Mouse (Mus musculus) Patski (cell line): Measurements from ENCODE around the gene Il10rb. TPM values are rescaled to one million over a fixed set of nuclear protein-coding genes. Genes with fewer than 3 reads are reported as not detected.

ENCODE experiments used
- ATAC-seq: fragments of 100-300 bp; one replicate; pipeline ENCODE4 v1.8.0; 2021
- CTCF ChIA-PET: fragments of 350-600 bp; sonication (Branson Sonifier 250); formaldehyde crosslinking; loops from one replicate; lab custom pipeline; 2022; ENCODE audit warnings: inconsistent platforms; lab: Charles Lee
- POLR2A ChIA-PET: fragments of 350-600 bp; sonication (Branson Sonifier 250); formaldehyde crosslinking; loops from one replicate; lab custom pipeline; 2022; ENCODE audit warnings: antibody characterized with exemption, inconsistent platforms; lab: Charles Lee
- DNase-seq: peaks from one replicate; pipeline ENCODE4 v3.0.0-alpha.2; 2011; ENCODE audit warnings: low read depth, low spot score
- H3K27me3 ChIP-seq: fragments of 371-371 bp; one replicate; pipeline ENCODE4 v1.5.1; 2021
- CTCF ChIP-seq: fragments of 100-300 bp; IDR thresholded peaks from one replicate; pipeline ENCODE4 v1.5.1; 2021
- in situ Hi-C: fragments of 300-500 bp; cut with MboI; formaldehyde crosslinking; loops from 3 replicates; pipeline ENCODE4 v1.11.1; 2018; ENCODE audit warnings: low pct_unique_long_range_greater_than_20kb, mixed read lengths
- polyA plus RNA-seq: library from polyadenylated mRNA; unstranded; gene quantifications from one replicate; pipeline ENCODE4 v1.2.3, GENCODE M21; 2021

The Il10rb gene
- polyA plus RNA-seq, 1 experiment from 2014 or later, result 50.0 TPM

- ChIA-PET CTCF (no interaction called here), POLR2A (no interaction called here)
- TF ChIP-seq CTCF, result no peak
- in situ Hi-C loops, result loop anchor here (10.0 kb wide), 1 partner anchor 218 kb away; no protein-coding TSS in a partner anchor
- no peak for ATAC-seq
- no peak for DNase-seq
- H3K27me3 ChIP-seq, result no peaks in the 10 kb centered on the region
These were observed 39.4 kb upstream of the Il10rb start for GRCm38 (mm10) chr16:91366567-91366966.

DNA sequence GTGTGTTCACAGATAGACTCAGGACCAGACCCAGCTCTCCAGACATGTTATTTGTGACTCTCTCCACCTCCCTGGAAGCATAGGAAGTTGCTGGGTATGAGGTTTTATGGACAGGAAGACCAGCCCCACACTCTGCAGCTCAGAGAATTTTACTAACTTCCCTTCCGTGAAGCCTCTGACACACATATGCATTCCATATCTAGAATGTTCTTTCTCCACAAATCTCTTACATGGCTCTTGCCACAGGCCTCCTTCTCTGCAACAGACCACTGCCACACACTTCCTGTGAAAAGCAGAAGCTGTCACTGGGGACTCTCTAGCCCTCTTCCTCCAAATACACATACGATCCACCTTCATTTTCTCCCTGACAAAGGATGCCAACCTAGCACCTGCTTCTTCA is 38.9 kb upstream of the Il10rb start:
- no peak for DNase-seq
- TF ChIP-seq CTCF, result no peak
- POLR2A ChIA-PET, result no interaction called here
- CTCF ChIA-PET, result no interaction called here
- H3K27me3 ChIP-seq, result no peaks in the 10 kb centered on the region
- ATAC-seq, result no peak
- in situ Hi-C loops, result loop anchor here (10.0 kb wide), 1 partner anchor 218 kb away; no protein-coding TSS in a partner anchor

- in situ Hi-C loops, result no loop called here
- ChIA-PET POLR2A (interaction anchor here (0.5 to 2.9 kb wide), 3 partner anchors 10 to 14 kb away, joined by 3 to 10 read pairs (median 3); no protein-coding TSS in a partner anchor), CTCF (no interaction called here)
- H3K27me3 ChIP-seq, result no peaks in the 10 kb centered on the region
- DNase-seq (no peak), ATAC-seq (peak; percentile 88)
- TF ChIP-seq CTCF, result no peak
These were observed 33.1 kb upstream of the Il10rb start, which contains the start of gene Ifnar2 for GRCm38 (mm10) chr16:91372577-91373472. TSS of gene Ifnar2 (plus strand) at chr16:91372783.

DNA sequence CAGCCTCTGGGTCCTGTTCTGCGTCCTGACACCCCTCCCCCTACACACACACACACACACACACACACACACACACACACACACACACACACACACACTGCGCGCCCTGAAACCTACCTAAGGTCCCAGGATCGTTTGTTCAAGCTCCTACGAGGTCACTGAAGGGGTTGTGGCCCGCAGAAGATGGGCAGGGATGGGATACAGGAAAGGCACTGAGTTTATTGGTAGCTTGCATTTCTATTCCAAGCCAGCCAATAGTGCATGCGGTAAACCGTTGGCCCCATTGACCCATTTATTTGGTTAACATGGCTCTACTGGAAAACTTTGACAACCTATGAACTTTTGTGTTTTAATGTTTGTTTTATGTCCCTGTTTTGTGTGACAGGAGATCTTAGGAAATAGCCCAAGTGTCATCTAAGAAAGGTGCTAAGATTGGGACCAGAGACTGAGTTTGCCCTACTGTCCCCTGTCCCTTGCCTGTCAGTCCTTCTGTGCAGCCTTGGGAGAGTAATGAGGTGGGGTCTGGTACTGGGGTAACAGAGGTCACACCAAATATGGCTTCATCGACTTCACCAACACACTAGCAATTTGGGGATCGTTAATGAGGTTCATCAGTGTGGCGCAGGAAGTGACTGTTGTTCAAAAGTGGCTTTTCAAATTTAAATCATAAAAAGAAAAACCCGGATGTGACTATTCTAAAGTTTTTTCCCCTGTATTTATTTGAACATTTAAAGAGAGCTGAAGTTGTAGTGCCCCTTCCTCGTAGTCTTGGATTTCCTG is 32.3 kb upstream of the Il10rb start:
- TF ChIP-seq CTCF, result no peak
- ATAC-seq, result no peak
- H3K27me3 ChIP-seq, result no peaks in the 10 kb centered on the region
- no peak for DNase-seq
- ChIA-PET POLR2A (interaction anchor here (0.5 to 2.9 kb wide), 3 partner anchors 11 to 17 kb away, joined by 3 to 10 read pairs (median 5); no protein-coding TSS in a partner anchor), CTCF (interaction anchor here (0.9 kb wide), 1 partner anchor 10 kb away, joined by 3 read pairs; no protein-coding TSS in a partner anchor)
- in situ Hi-C loops, result no loop called here

DNA sequence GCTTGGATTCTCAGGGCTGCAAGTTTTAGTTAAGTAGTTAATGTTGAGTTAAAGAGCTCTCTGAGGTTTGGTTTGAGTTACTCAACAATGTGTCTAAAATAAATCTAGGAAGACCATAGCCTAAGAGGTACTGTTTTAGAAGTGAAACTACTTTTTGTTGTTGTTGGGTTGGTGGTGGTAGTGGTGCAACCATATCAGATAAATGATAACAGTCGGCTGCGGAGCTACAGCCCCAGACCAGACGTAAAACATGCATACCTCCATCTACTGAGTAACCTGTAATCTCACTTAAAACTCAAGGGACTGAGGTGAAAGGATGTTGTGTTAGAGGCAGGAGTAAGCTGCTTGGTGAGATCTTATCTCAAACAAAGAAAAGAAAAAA is 31.7 kb upstream of the Il10rb start:
- in situ Hi-C loops, result no loop called here
- no peak for TF ChIP-seq CTCF
- ATAC-seq (no peak), DNase-seq (no peak)
- CTCF ChIA-PET, result interaction anchor here (0.9 kb wide), 1 partner anchor 9 kb away, joined by 3 read pairs; no protein-coding TSS in a partner anchor
- H3K27me3 ChIP-seq, result no peaks in the 10 kb centered on the region
- POLR2A ChIA-PET, result interaction anchor here (0.9 to 2.9 kb wide), 2 partner anchors 11 to 16 kb away, joined by 5 to 10 read pairs; no protein-coding TSS in a partner anchor

DNA sequence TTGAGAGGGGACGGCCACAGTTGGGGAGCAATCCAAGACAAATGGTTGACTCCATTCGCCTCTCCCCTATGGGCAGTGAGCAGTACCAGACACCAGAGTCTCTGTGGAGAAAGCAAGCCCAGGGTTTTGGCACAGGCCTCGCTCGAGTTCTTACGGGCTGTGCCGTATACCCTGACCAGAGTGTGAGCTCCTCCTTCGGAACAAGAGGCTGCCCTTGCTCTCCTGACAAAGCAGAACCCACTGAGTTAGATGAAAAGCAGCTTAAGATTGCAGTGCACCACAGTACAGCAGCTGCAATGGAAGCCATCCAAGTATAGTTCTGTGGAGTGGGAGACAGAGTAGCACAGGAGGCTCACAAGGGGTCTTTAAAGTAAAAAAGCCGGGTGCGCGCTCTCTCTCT is 29.3 kb upstream of the Il10rb start:
- no peaks in the 10 kb centered on the region for H3K27me3 ChIP-seq
- CTCF ChIA-PET, result no interaction called here
- in situ Hi-C loops, result no loop called here
- no peak for TF ChIP-seq CTCF
- DNase-seq (no peak), ATAC-seq (no peak)
- POLR2A ChIA-PET, result interaction anchor here (0.7 kb wide), 1 partner anchor 425 kb away, joined by 3 read pairs; no protein-coding TSS in a partner anchor

DNA sequence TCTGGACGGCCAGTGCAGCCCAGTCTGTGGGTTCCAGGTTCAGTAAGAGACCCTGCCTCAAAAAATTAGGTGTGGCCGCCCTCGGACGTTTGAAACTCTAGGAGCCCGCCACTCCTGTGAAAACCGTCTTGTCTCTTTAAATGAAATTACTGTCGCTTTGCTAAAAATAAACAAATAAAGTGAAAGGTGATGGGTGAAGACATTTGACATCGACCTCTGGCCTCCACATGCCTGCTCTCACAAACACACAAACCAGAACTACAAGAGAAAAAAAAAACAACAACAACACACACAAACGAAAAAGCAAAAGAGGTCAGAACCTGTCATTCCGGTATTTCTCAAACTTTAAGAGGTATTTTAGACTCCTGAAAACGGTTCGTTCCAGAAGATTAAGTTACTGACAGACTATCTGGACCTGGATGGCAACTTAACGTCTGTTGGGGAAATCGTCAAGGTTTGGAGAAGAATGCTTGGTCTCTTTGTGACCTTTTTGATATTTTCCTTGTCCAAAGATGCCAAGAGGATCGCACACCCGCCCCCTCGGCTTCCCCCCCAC is 27.5 kb upstream of the Il10rb start:
- TF ChIP-seq CTCF, result no peak
- in situ Hi-C loops, result no loop called here
- no peak for DNase-seq
- no peak for ATAC-seq
- ChIA-PET POLR2A (no interaction called here), CTCF (no interaction called here)
- H3K27me3 ChIP-seq, result no peaks in the 10 kb centered on the region

DNA sequence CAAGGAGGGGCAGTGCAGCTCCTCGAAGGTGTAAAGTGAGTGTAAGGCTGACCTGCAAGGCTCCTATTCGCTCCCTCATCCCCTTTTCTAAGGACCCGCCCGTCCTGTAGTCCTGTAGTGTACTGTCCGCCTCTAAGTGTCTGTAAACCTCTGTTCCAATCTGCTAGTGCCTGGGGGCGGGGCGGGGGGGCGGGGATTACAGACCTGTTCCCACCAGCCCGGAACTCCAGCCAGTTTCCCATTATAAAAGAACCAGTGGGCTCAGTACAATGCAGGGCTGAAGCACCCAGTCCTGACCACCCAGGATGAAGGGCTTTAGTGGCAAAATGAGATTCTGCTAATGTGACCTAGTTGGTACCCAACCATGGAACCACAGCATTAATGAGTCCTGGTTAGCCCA is 27.0 kb upstream of the Il10rb start:
- ATAC-seq, result no peak
- no peak for TF ChIP-seq CTCF
- DNase-seq, result no peak
- ChIA-PET POLR2A (no interaction called here), CTCF (no interaction called here)
- in situ Hi-C loops, result no loop called here
- H3K27me3 ChIP-seq, result no peaks in the 10 kb centered on the region

- in situ Hi-C loops, result no loop called here
- DNase-seq (no peak), ATAC-seq (no peak)
- no peak for TF ChIP-seq CTCF
- ChIA-PET POLR2A (no interaction called here), CTCF (no interaction called here)
- no peaks in the 10 kb centered on the region for H3K27me3 ChIP-seq
These were observed 26.6 kb upstream of the Il10rb start for GRCm38 (mm10) chr16:91379412-91379811.

GRCm38 (mm10) chr16:91380151-91380550 is 25.8 kb upstream of the Il10rb start:
- no peaks in the 10 kb centered on the region for H3K27me3 ChIP-seq
- ChIA-PET POLR2A (interaction anchor here (0.8 kb wide), 1 partner anchor 21 kb away, joined by 5 read pairs; no protein-coding TSS in a partner anchor), CTCF (no interaction called here)
- TF ChIP-seq CTCF, result no peak
- in situ Hi-C loops, result no loop called here
- ATAC-seq (no peak), DNase-seq (no peak)
